Mouse (Mus musculus): ENCODE results near the gene Hist1h3a.
A peak's percentile ranks its signal among the peaks of the same experiment; 100 is the strongest.

The Hist1h3a gene

DNA sequence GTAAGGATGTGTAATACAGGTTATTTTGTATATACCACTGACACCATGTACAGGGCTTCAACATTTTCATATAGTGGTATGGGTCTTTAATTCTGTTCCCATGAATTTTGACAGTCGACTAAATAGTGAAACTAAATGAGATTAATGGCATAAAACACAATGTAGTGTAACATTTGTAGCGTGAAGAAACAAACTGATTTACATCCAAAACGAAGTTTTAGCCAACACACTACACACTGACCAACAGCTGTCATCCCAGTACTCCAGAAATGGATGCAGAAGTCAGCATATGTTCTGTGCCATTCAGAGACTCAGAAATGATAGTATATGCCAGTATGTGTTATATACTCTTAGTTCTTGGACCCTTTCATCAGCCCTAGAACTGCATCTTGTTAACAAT lies 4.3 kb downstream of the Hist1h3a start:
- DNase-seq, result no peak

DNA sequence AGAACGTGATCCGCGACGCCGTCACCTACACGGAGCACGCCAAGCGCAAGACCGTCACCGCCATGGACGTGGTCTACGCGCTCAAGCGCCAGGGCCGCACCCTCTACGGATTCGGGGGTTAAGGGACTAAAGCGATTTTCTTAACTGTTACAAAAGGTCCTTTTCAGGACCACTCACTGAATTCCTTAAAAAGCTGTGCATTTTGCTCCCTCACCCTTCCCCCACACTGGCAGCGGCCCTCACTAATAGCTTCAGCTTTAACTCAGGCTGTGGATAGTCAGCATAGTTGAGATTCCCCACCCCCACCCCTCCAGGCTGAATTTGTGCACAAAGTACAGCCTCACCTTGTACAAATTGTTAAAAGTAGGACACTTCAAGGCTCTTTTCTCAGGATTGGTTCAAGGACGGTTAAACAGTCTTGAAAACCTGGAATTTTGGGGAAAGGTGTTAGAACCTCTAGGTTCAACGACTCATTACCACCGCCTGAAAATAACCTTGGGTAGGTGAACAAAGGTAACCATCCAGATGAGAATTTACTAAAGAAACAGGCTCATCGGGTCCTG lies 4.9 kb downstream of the Hist1h3a start:
- no peak for DNase-seq

GRCm38 (mm10) chr13:23756790-23757189 lies 5.4 kb downstream of the Hist1h3a start, which contains the start of gene Hist1h4b:
Gene Hist1h4b (plus strand): TSS chr13:23757013.
- DNase-seq, result peak; percentile 92 to 94

- DNase-seq, result no peak
Observed at GRCm38 (mm10) chr13:23755000-23755399, 7.2 kb downstream of the Hist1h3a start.

DNA sequence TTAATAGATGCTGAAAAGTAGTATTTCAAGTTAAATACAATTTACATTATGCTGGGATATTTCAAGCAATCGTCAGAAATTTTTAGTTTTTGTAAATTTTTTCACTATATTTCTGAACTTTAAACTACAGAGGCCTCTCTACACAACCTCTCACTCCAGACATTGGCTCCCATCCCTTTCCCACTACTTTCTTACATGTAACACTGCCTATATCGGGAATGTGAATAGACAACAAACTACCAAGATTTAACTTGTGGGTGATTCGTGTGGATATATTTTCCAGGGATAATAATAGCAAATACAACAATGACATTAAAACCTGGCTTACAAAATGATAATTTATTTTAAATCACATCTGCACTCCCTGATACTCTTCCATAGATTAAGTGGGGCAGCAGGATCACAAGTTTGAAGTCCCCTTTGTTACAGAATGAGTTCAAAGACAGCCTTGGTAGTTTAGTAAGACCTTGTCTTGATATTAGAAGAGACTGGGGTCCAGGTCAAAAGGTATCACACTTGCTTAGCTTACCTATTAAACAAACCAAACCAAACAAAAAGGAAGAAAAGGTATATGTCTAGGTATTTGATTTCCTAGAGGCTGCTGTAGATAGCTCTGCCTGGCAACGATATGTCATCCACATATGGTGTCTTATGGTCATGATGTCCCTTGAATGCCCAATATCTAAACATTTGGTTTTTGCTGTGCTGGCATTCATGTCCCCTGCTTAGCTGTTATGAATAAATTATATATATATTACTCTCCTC lies 8.7 kb downstream of the Hist1h3a start:
- DNase-seq, result no peak

DNA sequence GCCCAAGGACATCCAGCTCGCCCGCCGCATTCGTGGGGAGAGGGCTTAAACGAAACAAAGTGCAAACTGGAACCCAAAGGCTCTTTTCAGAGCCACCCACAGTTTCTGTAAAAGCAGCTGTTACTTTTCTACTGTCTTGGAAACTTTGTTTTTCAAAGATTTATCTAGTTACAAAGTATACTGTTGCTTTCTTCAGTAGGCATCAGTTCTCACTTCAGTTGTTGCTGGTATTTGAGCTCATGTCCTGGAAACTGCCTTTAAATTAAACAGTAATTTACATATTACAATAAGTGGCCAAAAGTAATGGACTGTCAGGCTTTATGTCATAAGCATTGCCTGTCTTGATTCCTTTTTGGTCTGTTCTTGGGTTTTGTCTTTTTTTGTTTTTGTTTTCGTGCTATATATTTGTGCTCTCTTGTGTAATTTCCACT lies 9.4 kb downstream of the Hist1h3a start:
- peak in 1 of 2 experiments; percentile 13 for DNase-seq

DNA sequence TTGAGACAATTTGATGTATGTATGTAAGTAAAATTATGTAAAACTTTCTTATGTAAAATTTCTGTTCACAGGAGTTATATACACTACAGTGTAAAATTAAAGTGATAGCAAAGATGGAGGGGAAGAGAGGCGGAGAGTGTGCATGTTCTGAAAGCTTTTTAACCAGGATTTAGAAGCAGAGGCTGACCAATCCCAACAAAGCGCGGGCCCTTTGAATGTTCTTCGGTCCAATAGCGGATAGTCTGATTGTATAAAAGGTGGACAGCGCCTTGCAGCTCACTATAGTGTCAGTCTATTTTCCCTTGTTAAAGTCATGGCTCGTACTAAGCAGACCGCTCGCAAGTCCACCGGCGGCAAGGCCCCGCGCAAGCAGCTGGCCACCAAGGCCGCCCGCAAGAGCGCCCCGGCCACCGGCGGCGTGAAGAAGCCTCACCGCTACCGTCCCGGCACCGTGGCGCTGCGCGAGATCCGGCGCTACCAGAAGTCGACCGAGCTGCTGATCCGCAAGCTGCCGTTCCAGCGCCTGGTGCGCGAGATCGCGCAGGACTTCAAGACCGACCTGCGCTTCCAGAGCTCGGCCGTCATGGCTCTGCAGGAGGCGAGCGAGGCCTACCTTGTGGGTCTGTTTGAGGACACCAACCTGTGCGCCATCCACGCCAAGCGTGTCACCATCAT lies 10.0 kb downstream of the Hist1h3a start, which contains the start of gene Hist1h3b:
TSS of gene Hist1h3b (plus strand) at position 201 of the 675 bp plus-strand sequence.
- peak; percentile 85 to 86 for DNase-seq

DNA sequence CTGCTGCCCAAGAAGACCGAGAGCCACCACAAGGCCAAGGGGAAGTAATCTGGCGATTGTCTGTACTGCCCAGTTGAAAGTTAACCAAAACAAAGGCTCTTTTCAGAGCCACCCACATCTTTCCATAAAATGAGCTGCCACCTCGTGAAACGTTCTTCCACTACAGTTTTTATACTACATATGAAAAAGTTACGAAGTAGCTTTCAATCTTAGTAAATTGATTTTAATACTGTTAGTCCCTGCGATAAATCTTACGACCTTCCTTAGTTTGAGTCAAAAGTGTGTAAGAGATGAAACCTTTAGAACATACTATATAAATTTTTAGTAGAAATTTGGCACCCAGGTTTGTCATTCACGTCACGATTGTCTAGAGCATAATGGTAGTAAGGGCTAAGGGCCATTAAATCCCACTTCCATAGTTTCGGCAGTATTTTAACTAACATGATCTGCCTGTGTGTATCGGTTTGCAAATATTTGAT lies 10.7 kb downstream of the Hist1h3a start:
- DNase-seq, result peak; percentile 45 to 49

GRCm38 (mm10) chr13:23750839-23751477 lies 11.2 kb downstream of the Hist1h3a start, which contains the start of gene Hist1h2ab:
Gene Hist1h2ab (plus strand): TSS chr13:23751126.
- DNase-seq, result peak; percentile 67 to 71

DNA sequence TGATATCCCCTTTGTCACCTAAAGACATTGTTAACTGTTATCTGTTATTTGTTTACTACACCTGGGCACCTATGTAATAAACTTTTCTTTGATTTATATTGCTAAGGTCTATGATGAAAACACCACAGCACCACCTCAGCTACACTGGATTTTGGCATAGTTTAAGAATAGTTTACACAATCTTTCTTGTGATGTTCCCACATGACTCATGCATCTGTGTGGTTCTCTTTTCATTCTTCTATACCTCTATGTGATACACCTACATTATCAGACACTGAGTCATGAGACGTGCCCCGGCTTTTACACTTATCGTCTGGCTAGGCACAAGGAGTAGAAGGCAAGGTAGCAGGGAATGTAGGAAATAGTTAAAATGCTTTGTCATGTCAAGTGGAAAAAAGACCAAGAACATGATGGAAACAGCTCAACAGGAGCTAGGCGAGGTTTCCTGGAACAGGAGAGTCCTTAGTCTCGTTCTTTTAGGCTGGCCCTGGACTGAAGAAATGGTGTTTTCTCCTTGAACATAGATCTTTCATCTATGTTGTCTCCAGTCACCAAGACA lies 12.5 kb downstream of the Hist1h3a start:
- no peak for DNase-seq

DNA sequence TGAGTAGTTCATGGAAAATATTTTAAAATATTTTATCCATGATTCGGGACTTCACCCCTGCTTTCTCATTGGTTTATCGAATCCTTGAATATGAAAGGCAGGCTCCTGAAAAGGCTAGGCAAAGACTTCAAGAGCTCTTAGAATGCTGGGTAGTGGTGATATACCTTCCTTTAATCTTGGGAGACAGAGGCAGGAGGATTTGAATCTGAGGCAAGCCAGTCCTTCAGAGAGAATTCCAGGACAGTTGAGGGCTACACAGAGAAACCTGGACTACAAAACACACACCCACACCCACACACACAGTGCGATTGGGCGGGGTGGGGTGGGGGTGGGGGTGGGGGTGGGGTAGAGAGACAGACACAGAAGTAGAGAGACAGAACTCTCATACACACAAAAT lies 14.3 kb downstream of the Hist1h3a start:
- DNase-seq, result no peak

GRCm38 (mm10) chr13:23747081-23747891 lies 14.9 kb downstream of the Hist1h3a start:
- no peak for DNase-seq

GRCm38 (mm10) chr13:23746201-23747080 lies 15.7 kb downstream of the Hist1h3a start, which contains the start of gene Hist1h2bb:
Gene Hist1h2bb (plus strand): TSS chr13:23746734.
- peak; percentile 78 to 84 for DNase-seq

GRCm38 (mm10) chr13:23745381-23746161 lies 16.6 kb downstream of the Hist1h3a start, which contains the start of gene Hist1h3c:
Gene Hist1h3c (minus strand): TSS chr13:23745602.
- DNase-seq, result peak; percentile 84 to 86

DNA sequence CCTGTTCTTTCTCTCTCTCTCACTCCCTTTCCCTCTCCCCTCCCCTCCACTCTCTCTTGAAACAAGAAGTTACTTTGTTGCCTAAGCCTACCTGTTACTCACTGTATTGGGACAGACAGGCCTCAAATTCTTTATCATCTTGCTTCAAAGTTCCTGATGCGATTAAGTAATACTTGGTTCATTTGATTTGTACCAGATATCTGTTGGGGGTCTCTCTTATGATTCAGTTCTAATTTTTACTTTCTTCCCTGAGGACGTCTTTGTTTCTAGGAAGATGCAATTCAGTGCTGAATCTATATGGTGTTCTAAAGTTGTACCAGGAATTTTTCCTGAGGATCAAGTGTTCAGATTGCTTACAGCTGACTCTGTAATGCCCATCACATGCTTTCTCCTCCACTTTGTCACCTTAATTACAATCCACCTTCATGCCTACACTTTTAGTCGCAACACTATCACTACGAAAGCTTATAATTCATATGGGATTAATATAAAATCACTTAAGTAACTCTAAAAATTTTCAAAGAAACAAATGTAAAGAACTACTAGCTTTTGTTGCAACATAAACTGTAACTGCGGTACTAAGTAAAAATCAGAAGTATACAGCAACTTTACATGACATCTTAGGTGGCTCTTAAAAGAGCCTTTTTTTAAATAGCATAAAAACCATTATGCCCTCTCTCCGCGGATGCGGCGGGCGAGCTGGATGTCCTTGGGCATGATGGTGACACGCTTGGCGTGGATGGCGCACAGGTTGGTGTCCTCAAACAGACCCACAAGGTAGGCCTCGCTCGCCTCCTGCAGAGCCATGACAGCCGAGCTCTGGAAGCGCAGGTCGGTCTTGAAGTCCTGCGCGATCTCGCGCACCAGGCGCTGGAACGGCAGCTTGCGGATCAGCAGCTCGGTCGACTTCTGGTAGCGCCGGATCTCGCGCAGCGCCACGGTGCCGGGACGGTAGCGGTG lies 17.5 kb downstream of the Hist1h3a start:
- peak in 1 of 2 experiments; percentile 16 for DNase-seq

- DNase-seq, result no peak
Observed at GRCm38 (mm10) chr13:23743963-23744362, 18.2 kb downstream of the Hist1h3a start.

DNA sequence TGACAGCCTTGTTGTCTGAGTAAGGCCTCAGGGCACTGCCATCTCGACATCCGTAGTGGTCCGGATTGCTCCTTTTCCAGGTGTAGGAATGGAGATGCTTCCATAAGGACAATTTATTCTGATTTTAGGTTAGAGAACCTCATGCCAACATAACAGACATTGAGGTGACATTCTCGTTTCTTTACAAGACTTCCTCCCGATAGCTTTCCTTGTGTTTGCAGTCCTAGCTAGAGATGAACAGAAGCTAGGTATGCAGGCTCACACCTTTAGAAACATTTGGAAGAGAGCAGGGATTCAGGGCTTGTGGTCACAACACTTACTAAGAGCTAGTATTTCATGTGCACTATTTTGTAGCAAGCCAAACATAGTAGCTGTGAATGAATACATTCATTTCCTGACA lies 19.0 kb downstream of the Hist1h3a start:
- no peak for DNase-seq

GRCm38 (mm10) chr13:23742007-23742406 lies 20.2 kb downstream of the Hist1h3a start:
- no peak for DNase-seq

Measured in B cell, adult 2 months (primary cell).